Mouse (Mus musculus) MEL (cell line): ENCODE data around the gene Pip4k2c.

ENCODE experiments used
- CTCF ChIP-seq, 3 experiments: IDR thresholded peaks in 2 of 3; conservative IDR thresholded peaks in 1 of 3; 2 replicates each; pipeline ENCODE4 v1.5.1; 2011 to 2012; ENCODE audit warnings: low read length in 3 of 3, low read depth in 2 of 3, mild to moderate bottlenecking in 2 of 3, improper control_type of control experiment in 1 of 3, inconsistent platforms in 1 of 3, mixed read lengths in 1 of 3, moderate library complexity in 1 of 3; ENCODE audit not compliant: control insufficient read depth in 1 of 3, insufficient read depth in 1 of 3, poor library complexity in 1 of 3, severe bottlenecking in 1 of 3
- GATA1 ChIP-seq: IDR thresholded peaks from 2 replicates; pipeline ENCODE4 v1.6.1; 2011; ENCODE audit warnings: low read depth, low read length, improper control_type of control experiment
- MYC ChIP-seq: IDR thresholded peaks from 2 replicates; pipeline ENCODE4 v1.6.1; 2011; ENCODE audit warnings: low read depth, mild to moderate bottlenecking, low read length, improper control_type of control experiment, moderate library complexity
- USF2 ChIP-seq, 2 experiments: IDR thresholded peaks; 2 replicates each; pipeline ENCODE4 v1.6.1; 2011 to 2012; ENCODE audit warnings: improper control_type of control experiment in 2 of 2, low read length in 2 of 2, borderline replicate concordance in 1 of 2, inconsistent platforms in 1 of 2, low read depth in 1 of 2, mild to moderate bottlenecking in 1 of 2; ENCODE audit not compliant: insufficient read depth in 1 of 2

- TF ChIP-seq GATA1: no peak
- TF ChIP-seq MYC: no peak
- TF ChIP-seq USF2 (IDR thresholded peaks at IDR 0.05; ENCODE audit: borderline replicate concordance in 1 of 2, insufficient read depth in 1 of 2, low read depth in 1 of 2, low read length in 2 of 2): no peak
- TF ChIP-seq CTCF (IDR thresholded peaks at IDR 0.05 in 2 of 3, conservative IDR thresholded peaks at IDR 0.05 in 1 of 3; ENCODE audit: control insufficient read depth in 1 of 3, insufficient read depth in 1 of 3, low read depth in 2 of 3, low read length in 3 of 3, poor library complexity in 1 of 3, severe bottlenecking in 1 of 3): no peak
Observed at GRCm38 (mm10) chr10:127197505-127198110, 13.8 kb downstream of the Pip4k2c start.
